Mouse (Mus musculus) limb, embryonic 15.5 days (tissue): ENCODE results near the gene Snx6. TPM values are rescaled to one million over a fixed set of nuclear protein-coding genes. Genes with fewer than 3 reads are reported as not detected.

Source experiments
- ATAC-seq: fragments of 200-750 bp; cut with Nextera tagmentation; 2 replicates; pipeline ENCODE4 v1.8.0; 2017; ENCODE audit warnings: low read depth, moderate TSS enrichment; ENCODE audit not compliant: insufficient number of reproducible peaks, low FRiP score, low TSS enrichment
- H3K27ac ChIP-seq: fragments of 300-500 bp; sonication (generic); 2 replicates; pipeline ENCODE4 v1.5.1; 2015; ENCODE audit warnings: moderate library complexity, mild to moderate bottlenecking, inconsistent platforms
- H3K27me3 ChIP-seq: fragments of 300-500 bp; sonication (generic); 2 replicates; pipeline ENCODE4 v1.6.1; 2015; ENCODE audit warnings: inconsistent platforms
- H3K36me3 ChIP-seq: fragments of 300-500 bp; sonication (generic); 2 replicates; pipeline ENCODE4 v1.6.1; 2015; ENCODE audit warnings: inconsistent platforms
- H3K4me1 ChIP-seq: fragments of 300-500 bp; sonication (generic); 2 replicates; pipeline ENCODE4 v1.6.1; 2015; ENCODE audit warnings: inconsistent platforms
- H3K4me2 ChIP-seq: fragments of 300-500 bp; sonication (generic); 2 replicates; pipeline ENCODE4 v1.6.1; 2015; ENCODE audit warnings: mild to moderate bottlenecking, inconsistent platforms
- H3K4me3 ChIP-seq: fragments of 300-500 bp; sonication (generic); 2 replicates; pipeline ENCODE4 v1.5.1; 2015; ENCODE audit warnings: mild to moderate bottlenecking, inconsistent platforms
- H3K9ac ChIP-seq: fragments of 300-500 bp; sonication (generic); 2 replicates; pipeline ENCODE4 v1.6.1; 2015; ENCODE audit warnings: inconsistent platforms
- H3K9me3 ChIP-seq: fragments of 300-500 bp; sonication (generic); 2 replicates; pipeline ENCODE4 v1.6.1; 2016; ENCODE audit warnings: inconsistent platforms
- WGBS: fragments of 180-500 bp; shearing (Covaris S2); methylation state at CpG from one replicate; pipeline ENCODE4 v1.1.7; 2015; 5-methylcytosine and 5-hydroxymethylcytosine counted together
- polyA plus RNA-seq: library from polyadenylated mRNA; unstranded; fragments of >200 nt; fragmentation: Nextera tagmentation; extraction: Ambion mirVana; gene quantifications from 2 replicates; pipeline ENCODE4 v1.2.1, GENCODE M21; 2015

Snx6 gene
- polyA plus RNA-seq, 1 experiment from 2014 or later = 165 TPM

GRCm38 (mm10) chr12:54828043-54828442 is 32.5 kb upstream of the Snx6 start:
- Histone ChIP-seq H3K4me3 (no peak overlapping the region), H3K27me3 (no peaks in the 10 kb centered on the region), H3K9ac (no peak overlapping the region), H3K36me3 (no peaks in the 10 kb centered on the region), H3K4me2 (no peak overlapping the region), H3K27ac (no peak overlapping the region), H3K9me3 (no peaks in the 10 kb centered on the region), H3K4me1 (no peaks in the 10 kb centered on the region)
- no peak for ATAC-seq
- 76% methylated on average over 1 of the region's 1 CpGs for WGBS

DNA sequence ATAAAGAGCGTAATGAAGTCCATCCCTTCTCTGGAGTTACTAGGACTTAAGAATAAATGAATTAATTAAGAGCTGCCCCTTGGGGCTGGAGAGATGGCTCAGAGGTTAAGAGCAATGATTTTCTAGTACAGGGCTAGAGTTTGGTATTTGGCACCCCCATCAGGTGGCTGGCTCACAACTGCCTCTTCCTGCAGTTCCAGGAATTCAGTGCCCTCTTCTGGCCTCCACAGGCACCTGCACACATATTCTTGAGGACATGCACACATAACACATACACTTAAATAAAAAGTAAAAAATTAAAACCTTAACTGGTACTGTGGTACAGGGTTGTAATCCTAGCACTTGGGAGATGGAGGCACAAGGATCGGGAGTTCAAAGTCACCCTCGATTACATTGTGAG is 29.7 kb upstream of the Snx6 start:
- Histone ChIP-seq H3K9ac (no peak overlapping the region), H3K4me1 (0 out of 2 replicates have a peak, but pooled peaks cover 3% of the 10 kb centered on the region), H3K9me3 (no peaks in the 10 kb centered on the region), H3K27me3 (no peaks in the 10 kb centered on the region), H3K4me3 (no peak overlapping the region), H3K36me3 (no peaks in the 10 kb centered on the region), H3K4me2 (no peak overlapping the region), H3K27ac (no peak overlapping the region)
- WGBS = 96% methylated on average over 3 of the region's 3 CpGs
- ATAC-seq = no peak

DNA sequence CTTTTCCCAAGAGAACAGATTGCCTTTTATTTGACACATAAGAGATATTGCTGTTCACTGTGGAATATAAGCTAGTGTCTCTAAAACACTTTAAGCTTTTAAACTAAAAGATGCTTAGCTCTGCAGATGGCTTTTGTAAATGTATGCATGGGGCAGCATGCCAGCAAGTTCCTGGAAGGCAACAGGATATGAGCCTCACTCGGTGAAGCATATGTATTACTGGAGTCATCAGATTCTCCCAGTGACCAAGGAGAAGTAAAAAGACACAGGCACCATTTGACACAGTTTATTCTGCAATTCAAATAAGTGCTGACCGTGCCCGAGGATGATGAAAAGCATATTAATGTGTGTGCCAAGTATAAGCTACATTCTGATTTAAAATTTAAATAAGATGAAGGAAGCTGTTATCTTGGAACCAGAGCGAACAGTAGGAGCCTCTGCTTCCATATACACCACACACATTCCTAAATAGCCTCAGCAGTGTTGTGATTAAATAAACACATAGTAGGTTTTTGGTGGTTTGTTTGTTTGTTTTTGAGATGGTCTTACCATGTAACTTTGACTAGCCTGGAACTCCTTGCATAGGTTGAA is 27.4 kb upstream of the Snx6 start:
- no peak overlapping the region for H3K9ac ChIP-seq
- no peaks in the 10 kb centered on the region for H3K36me3 ChIP-seq
- no peaks in the 10 kb centered on the region for H3K9me3 ChIP-seq
- no peak overlapping the region for H3K27ac ChIP-seq
- no peaks in the 10 kb centered on the region for H3K27me3 ChIP-seq
- 0 out of 2 replicates have a peak, but pooled peaks cover 3% of the 10 kb centered on the region for H3K4me1 ChIP-seq
- H3K4me2 ChIP-seq = no peak overlapping the region
- 59% methylated on average over 4 of the region's 4 CpGs for WGBS
- no peak for ATAC-seq
- H3K4me3 ChIP-seq = no peak overlapping the region

DNA sequence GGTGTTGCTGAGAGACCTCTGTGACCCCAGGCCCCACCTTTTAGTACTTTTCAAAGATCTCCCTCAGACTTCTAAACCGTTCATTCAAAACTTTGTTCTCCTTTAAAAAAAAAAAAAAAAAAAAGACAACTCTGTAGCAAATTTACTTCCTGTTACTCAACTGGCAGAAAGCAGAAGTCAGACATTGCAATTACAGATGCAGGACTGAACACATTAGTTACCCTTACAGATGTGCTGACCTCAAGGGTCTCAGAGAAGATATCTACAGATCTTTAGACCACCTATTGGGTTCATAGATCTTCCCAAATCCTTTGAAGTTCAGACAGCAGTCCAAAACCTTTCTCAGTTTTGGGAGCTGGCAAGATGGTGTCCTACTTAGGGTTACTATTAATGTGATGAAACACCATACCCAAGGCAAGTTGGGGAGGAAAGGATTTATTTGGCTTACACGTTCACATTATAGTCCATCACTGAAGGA is 25.2 kb upstream of the Snx6 start:
- Histone ChIP-seq H3K9ac (no peak overlapping the region), H3K4me2 (no peak overlapping the region), H3K27ac (no peak overlapping the region), H3K4me1 (0 out of 2 replicates have a peak, but pooled peaks cover 3% of the 10 kb centered on the region), H3K4me3 (no peak overlapping the region), H3K27me3 (no peaks in the 10 kb centered on the region), H3K9me3 (no peaks in the 10 kb centered on the region), H3K36me3 (no peaks in the 10 kb centered on the region)
- 34% methylated on average over 2 of the region's 2 CpGs for WGBS
- ATAC-seq = no peak

- H3K27me3 ChIP-seq = no peaks in the 10 kb centered on the region
- ATAC-seq = no peak
- no peak overlapping the region for H3K4me2 ChIP-seq
- no peak overlapping the region for H3K27ac ChIP-seq
- no peak overlapping the region for H3K4me3 ChIP-seq
- H3K9ac ChIP-seq = no peak overlapping the region
- H3K36me3 ChIP-seq = no peaks in the 10 kb centered on the region
- no peaks in the 10 kb centered on the region for H3K9me3 ChIP-seq
- 0 out of 2 replicates have a peak, but pooled peaks cover 3% of the 10 kb centered on the region for H3K4me1 ChIP-seq
- 67% methylated on average over 6 of the region's 6 CpGs for WGBS
Measured at GRCm38 (mm10) chr12:54819181-54819935, 23.9 kb upstream of the Snx6 start.

DNA sequence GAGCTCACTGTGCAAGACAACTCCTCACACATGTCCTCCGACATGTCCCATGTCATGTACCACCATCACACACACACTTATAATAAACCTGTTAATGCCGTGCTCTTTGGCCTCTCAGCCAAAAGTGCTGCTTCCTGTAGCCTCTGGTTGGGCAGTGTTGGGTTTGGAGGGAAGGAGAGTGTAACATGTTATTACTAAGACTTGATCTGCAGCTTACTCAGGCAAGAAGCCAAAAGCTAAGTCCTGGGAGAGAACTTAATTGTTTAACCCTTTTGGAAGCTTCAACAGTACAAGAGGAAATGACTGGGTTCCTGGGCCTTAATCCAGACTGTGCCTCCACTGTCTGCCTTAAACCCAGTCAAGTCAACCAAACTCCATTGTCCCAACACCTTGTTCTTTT is 14.6 kb upstream of the Snx6 start:
- 50% methylated on average over 2 of the region's 2 CpGs for WGBS

GRCm38 (mm10) chr12:54807481-54807880 is 12.0 kb upstream of the Snx6 start:
- H3K4me3 ChIP-seq = no peak overlapping the region
- H3K27me3 ChIP-seq = no peaks in the 10 kb centered on the region
- no peaks in the 10 kb centered on the region for H3K36me3 ChIP-seq
- 70% methylated on average over 6 of the region's 6 CpGs for WGBS
- no peak overlapping the region for H3K27ac ChIP-seq
- H3K4me2 ChIP-seq = no peak overlapping the region
- 0 out of 2 replicates have a peak, but pooled peaks cover 7% of the 10 kb centered on the region for H3K4me1 ChIP-seq
- ATAC-seq = no peak
- no peak overlapping the region for H3K9ac ChIP-seq
- no peaks in the 10 kb centered on the region for H3K9me3 ChIP-seq

More for the DNA sequence above, 14.6 kb upstream of the Snx6 start:
- H3K4me3 ChIP-seq = no peak overlapping the region
- no peak overlapping the region for H3K27ac ChIP-seq
- no peak overlapping the region for H3K4me2 ChIP-seq
- no peaks in the 10 kb centered on the region for H3K9me3 ChIP-seq
- H3K9ac ChIP-seq = no peak overlapping the region
- no peaks in the 10 kb centered on the region for H3K36me3 ChIP-seq
- H3K27me3 ChIP-seq = no peaks in the 10 kb centered on the region
- ATAC-seq = no peak
- 0 out of 2 replicates have a peak, but pooled peaks cover 7% of the 10 kb centered on the region for H3K4me1 ChIP-seq

DNA sequence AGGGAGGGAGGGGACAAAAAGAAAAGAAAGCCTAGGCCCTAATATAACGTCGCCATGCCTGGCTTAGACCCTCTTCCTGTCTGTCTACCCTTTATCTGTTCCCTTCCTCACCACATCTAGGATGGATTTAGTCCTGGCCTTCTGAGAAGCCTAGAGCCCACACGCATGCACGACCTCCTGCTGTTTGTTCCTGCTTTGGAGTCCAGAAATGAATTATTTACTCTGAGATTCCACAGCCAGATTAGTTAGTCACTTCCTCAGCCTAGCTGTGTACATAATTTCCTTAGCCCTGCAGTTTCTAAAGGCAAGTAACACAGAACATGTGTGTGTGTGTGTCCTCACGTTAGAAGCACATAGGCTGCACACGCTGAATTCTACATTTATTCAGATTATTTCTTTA is 10.6 kb upstream of the Snx6 start:
- no peaks in the 10 kb centered on the region for H3K36me3 ChIP-seq
- no peak overlapping the region for H3K4me3 ChIP-seq
- H3K4me1 ChIP-seq = 0 out of 2 replicates have a peak, but pooled peaks cover 7% of the 10 kb centered on the region
- no peak overlapping the region for H3K4me2 ChIP-seq
- WGBS = 60% methylated on average over 6 of the region's 6 CpGs
- no peaks in the 10 kb centered on the region for H3K9me3 ChIP-seq
- no peak overlapping the region for H3K27ac ChIP-seq
- no peaks in the 10 kb centered on the region for H3K27me3 ChIP-seq
- no peak for ATAC-seq
- no peak overlapping the region for H3K9ac ChIP-seq

DNA sequence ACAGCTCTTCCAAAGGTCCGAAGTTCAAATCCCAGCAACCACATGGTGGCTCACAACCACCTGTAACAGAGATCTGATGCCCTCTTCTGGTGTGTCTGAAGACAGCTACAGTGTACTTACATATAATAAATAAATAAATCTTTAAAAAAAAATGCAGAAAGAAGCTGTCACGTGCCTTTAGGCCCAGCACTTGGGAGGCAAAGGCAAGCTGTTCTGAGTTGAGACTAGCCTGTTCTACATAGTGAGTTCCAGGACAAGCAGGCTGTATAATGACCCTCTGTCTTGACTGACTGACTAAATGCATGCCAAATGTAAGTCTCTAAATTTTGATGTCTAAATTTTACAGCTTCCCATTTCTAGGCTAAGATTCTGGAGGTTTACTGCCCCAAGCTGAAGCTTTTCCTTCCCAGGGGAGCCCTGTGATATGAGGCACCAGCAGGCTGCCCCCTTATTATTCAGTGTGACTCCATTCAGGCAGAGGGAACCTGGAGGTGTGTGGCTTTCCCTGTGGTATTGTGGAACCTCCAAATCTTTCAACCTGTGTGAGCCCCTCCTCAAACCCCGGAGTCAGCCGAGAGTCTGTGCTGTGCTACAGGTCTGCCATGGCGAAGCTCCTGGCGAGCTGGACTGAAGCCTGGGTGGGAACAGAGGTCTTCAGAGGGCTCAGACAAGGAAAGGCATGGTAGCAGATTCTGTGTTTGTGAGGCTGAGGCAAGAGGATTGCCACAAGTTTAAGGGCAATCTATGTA is 9.9 kb upstream of the Snx6 start:
- Histone ChIP-seq H3K4me3 (no peak overlapping the region), H3K9ac (no peak overlapping the region), H3K9me3 (no peaks in the 10 kb centered on the region), H3K4me2 (no peak overlapping the region), H3K27me3 (no peaks in the 10 kb centered on the region), H3K4me1 (0 out of 2 replicates have a peak, but pooled peaks cover 7% of the 10 kb centered on the region), H3K27ac (no peak overlapping the region), H3K36me3 (no peaks in the 10 kb centered on the region)
- 63% methylated on average over 6 of the region's 6 CpGs for WGBS
- ATAC-seq = no peak

GRCm38 (mm10) chr12:54803531-54803930 is 8.0 kb upstream of the Snx6 start:
- Histone ChIP-seq H3K36me3 (no peaks in the 10 kb centered on the region), H3K27ac (no peak overlapping the region), H3K9ac (no peak overlapping the region), H3K4me3 (no peak overlapping the region), H3K9me3 (no peaks in the 10 kb centered on the region), H3K4me2 (no peak overlapping the region), H3K27me3 (no peaks in the 10 kb centered on the region), H3K4me1 (0 out of 2 replicates have a peak, but pooled peaks cover 3% of the 10 kb centered on the region)
- 73% methylated on average over 3 of the region's 3 CpGs for WGBS
- ATAC-seq = no peak

GRCm38 (mm10) chr12:54796516-54797195 is 1.2 kb upstream of the Snx6 start:
- Histone ChIP-seq H3K27ac (no peak overlapping the region), H3K36me3 (no peaks in the 10 kb centered on the region), H3K4me3 (no peak overlapping the region), H3K4me2 (no peak overlapping the region), H3K4me1 (peaks cover 16% of the 10 kb centered on the region), H3K9me3 (no peaks in the 10 kb centered on the region), H3K27me3 (no peaks in the 10 kb centered on the region), H3K9ac (no peak overlapping the region)
- 88% methylated on average over 8 of the region's 8 CpGs for WGBS
- ATAC-seq = no peak
